15 mouse cellular contexts compared by ENCODE assay signal in the genomic region with DNA sequence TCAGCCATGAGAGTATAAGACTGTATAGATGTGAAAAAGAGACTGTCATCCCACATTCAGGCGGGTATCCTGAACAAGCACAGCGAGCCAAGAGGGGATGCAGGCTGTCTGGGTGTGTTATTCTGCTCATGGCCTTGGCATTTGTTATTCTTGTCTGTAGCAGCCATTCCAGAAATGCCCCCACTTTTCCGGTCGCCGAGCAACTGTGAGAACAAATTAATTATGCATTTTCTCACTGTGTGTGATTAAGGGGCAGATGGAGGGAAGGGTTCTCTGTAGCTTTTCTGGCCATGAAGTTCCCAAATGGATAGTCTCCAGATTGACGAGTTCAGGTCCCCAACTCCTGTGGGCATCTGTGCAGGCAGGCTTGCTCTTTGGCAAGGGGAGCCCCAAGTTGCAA. TPM values are rescaled to one million over a fixed set of nuclear protein-coding genes. Genes with fewer than 3 reads are reported as not detected.
DNase-seq lines count a peak whose midpoint lies in the region; ATAC-seq and TF ChIP-seq lines count a peak whose summit lies in the region.
"Had no signal": no experiment of that assay in that cellular context is flagged by ENCODE, and none has a peak within 500 bp of the region (broad histone marks: within the 10 kb centered on the region; RNA-seq: fewer than 3 reads in every experiment).

No protein-coding gene starts in this region.

- TF ChIP-seq CTCF in hindbrain, postnatal 0 days (IDR thresholded peaks at IDR 0.05; ENCODE audit: low read depth): no peak

- no peak overlapping the region for H3K4me3 ChIP-seq in forebrain, embryonic 13.5 days
- no peak overlapping the region for H3K4me3 ChIP-seq in hindbrain, postnatal 0 days (ENCODE audit: low read length)
- no peak overlapping the region for H3K4me3 ChIP-seq in midbrain, embryonic 16.5 days (ENCODE audit: low read depth, low read length)
- H3K4me3 ChIP-seq: heart, embryonic 15.5 days; intestine, embryonic 15.5 days; limb, embryonic 13.5 days had no signal

- no peak overlapping the region for H3K4me2 ChIP-seq in forebrain, embryonic 13.5 days
- H3K4me2 ChIP-seq in hindbrain, postnatal 0 days (ENCODE audit: low read depth, low read length): no peak overlapping the region
- H3K4me2 ChIP-seq in midbrain, embryonic 16.5 days (ENCODE audit: low read length): no peak overlapping the region
- H3K4me2 ChIP-seq: heart, embryonic 15.5 days; intestine, embryonic 15.5 days; limb, embryonic 13.5 days had no signal

- intact Hi-C loops in left cerebral cortex, postnatal 4 days (cut with DNase I): loop anchor here (10.0 kb wide), 1 partner anchor 996 kb away; no protein-coding TSS in a partner anchor
- intact Hi-C loops in heart, postnatal 10 days (cut with DNase I): no loop called here

- H3K36me3 ChIP-seq in forebrain, embryonic 13.5 days (ENCODE audit: poor library complexity, severe bottlenecking): no peaks in the 10 kb centered on the region
- H3K36me3 ChIP-seq in hindbrain, postnatal 0 days (ENCODE audit: insufficient read depth, low read length): no peaks in the 10 kb centered on the region
- peaks cover 4% of the 10 kb centered on the region for H3K36me3 ChIP-seq in midbrain, embryonic 16.5 days (ENCODE audit: control insufficient read depth, insufficient read depth, low read length)
- H3K36me3 ChIP-seq: heart, embryonic 15.5 days; intestine, embryonic 15.5 days had no signal

- no peak overlapping the region for H3K9ac ChIP-seq in forebrain, embryonic 13.5 days
- H3K9ac ChIP-seq in hindbrain, postnatal 0 days (replicated peaks; ENCODE audit: low read length): no peak overlapping the region
- no peak overlapping the region for H3K9ac ChIP-seq in midbrain, embryonic 16.5 days (ENCODE audit: low read depth, low read length)
- H3K9ac ChIP-seq: heart, embryonic 15.5 days; intestine, embryonic 15.5 days; limb, embryonic 13.5 days had no signal

- peaks cover 23% of the 10 kb centered on the region for H3K4me1 ChIP-seq in forebrain, embryonic 13.5 days
- no peaks in the 10 kb centered on the region for H3K4me1 ChIP-seq in hindbrain, postnatal 0 days (ENCODE audit: insufficient read depth, low read length)
- no peaks in the 10 kb centered on the region for H3K4me1 ChIP-seq in midbrain, embryonic 16.5 days (ENCODE audit: control insufficient read depth, insufficient read depth, low read length)
- H3K4me1 ChIP-seq: heart, embryonic 15.5 days; intestine, embryonic 15.5 days; limb, embryonic 13.5 days had no signal

- peak overlapping the region; percentile 15; the same call in 1 of the 2 replicates for H3K27ac ChIP-seq in forebrain, embryonic 13.5 days
- no peak overlapping the region for H3K27ac ChIP-seq in hindbrain, postnatal 0 days
- no peak overlapping the region for H3K27ac ChIP-seq in midbrain, embryonic 16.5 days (ENCODE audit: low read length)
- H3K27ac ChIP-seq: heart, embryonic 15.5 days; intestine, embryonic 15.5 days; limb, embryonic 13.5 days had no signal

- ATAC-seq in forebrain, embryonic 13.5 days: peak; percentile 87
- peak; percentile 49; the same call in 1 of the 2 replicates for ATAC-seq in hindbrain, postnatal 0 days
- ATAC-seq in midbrain, embryonic 16.5 days: 0 out of 2 replicates have a peak, but pooled peaks have one; percentile 5
- ATAC-seq: activated CD4-positive, CD25-positive, alpha-beta regulatory T cell, adult 4 months; intestine, embryonic 15.5 days had no signal

- no peaks in the 10 kb centered on the region for H3K27me3 ChIP-seq in forebrain, embryonic 13.5 days
- no peaks in the 10 kb centered on the region for H3K27me3 ChIP-seq in hindbrain, postnatal 0 days (ENCODE audit: insufficient read depth, low read length)
- H3K27me3 ChIP-seq in midbrain, embryonic 16.5 days (ENCODE audit: control insufficient read depth, insufficient read depth, low read depth, low read length): no peaks in the 10 kb centered on the region
- H3K27me3 ChIP-seq: heart, embryonic 15.5 days; intestine, embryonic 15.5 days; limb, embryonic 13.5 days had no signal

- H3K9me3 ChIP-seq in forebrain, embryonic 13.5 days (replicated peaks): no peaks in the 10 kb centered on the region
- H3K9me3 ChIP-seq in hindbrain, postnatal 0 days (ENCODE audit: low read length): no peaks in the 10 kb centered on the region
- H3K9me3 ChIP-seq in midbrain, embryonic 16.5 days (replicated peaks; ENCODE audit: control insufficient read depth, low read length, poor library complexity, severe bottlenecking): no peaks in the 10 kb centered on the region
- H3K9me3 ChIP-seq: heart, embryonic 15.5 days; intestine, embryonic 15.5 days; limb, embryonic 13.5 days had no signal

- 31% methylated on average over 6 of the region's 6 CpGs for WGBS in forebrain, embryonic 13.5 days
- 24% methylated on average over 6 of the region's 6 CpGs for WGBS in hindbrain, postnatal 0 days
- 47% methylated on average over 6 of the region's 6 CpGs for WGBS in midbrain, embryonic 16.5 days

- peak; percentile 40 for DNase-seq in left cerebral cortex, postnatal 4 days
- DNase-seq in left cerebral cortex, adult 8-10 months (ENCODE audit: low spot score in 2 of 2): no peak
- peak; percentile 24 for DNase-seq in hindbrain, postnatal 0 days (ENCODE audit: low spot score)
- no peak for DNase-seq in right cerebral cortex, adult 18-20 months
- no peak for DNase-seq in heart, postnatal 10 days
- DNase-seq: cerebellum, adult 8-10 months; gastrocnemius, postnatal 36 days; lung, adult 18-20 months; thymus, adult 2 months had no signal

RNA-seq across cellular contexts. Expression of gene Adck1, which starts 28.5 kb away (rescaled TPM):
- total RNA-seq in left cerebral cortex, postnatal 4 days (2021): 10 to 100 TPM; 34.5 to 36.0 TPM
- total RNA-seq in left cerebral cortex, adult 8-10 months (2022): 10 to 100 TPM; 38.1 to 41.4 (median 39.5) TPM
- polyA plus RNA-seq in forebrain, embryonic 13.5 days (2015; fragmentation: Nextera tagmentation; extraction: Ambion mirVana): 20.2 and 25.6 TPM in 2 replicates
- total RNA-seq in hindbrain, postnatal 0 days (2014; rRNA removed): 44.7 and 48.7 TPM in 2 replicates
- 37.5 and 40.1 TPM in 2 replicates for polyA plus RNA-seq in hindbrain, postnatal 0 days (2015; fragmentation: Nextera tagmentation; extraction: Ambion mirVana)
- polyA plus RNA-seq in midbrain, embryonic 16.5 days (2015; fragmentation: Nextera tagmentation; extraction: Ambion mirVana): 42.7 and 48.6 TPM in 2 replicates
- total RNA-seq in heart, postnatal 10 days (2021): 10 to 100 TPM; 22.7 to 25.6 TPM

Comparison
In these comparisons a context has a peak if more than half of its experiments do, and no peak if none do; other contexts are left out.
1. DNase-seq: peak in left cerebral cortex, postnatal 4 days (single experiment) and hindbrain, postnatal 0 days (single experiment); none in left cerebral cortex, adult 8-10 months (0 of 2), right cerebral cortex, adult 18-20 months (single experiment) and heart, postnatal 10 days (0 of 2).
2. ATAC-seq: peak in every context shown above with its lines; median percentile 87 in forebrain, embryonic 13.5 days; 49 in hindbrain, postnatal 0 days; 5 in midbrain, embryonic 16.5 days.